ENCODE assay signal across 17 mouse cellular contexts in genomic region chr1:88223591-88223990, GRCm38 (mm10). TPM values are rescaled to one million over a fixed set of nuclear protein-coding genes. Genes with fewer than 3 reads are reported as not detected.
DNase-seq lines count a peak whose midpoint lies in the region; ATAC-seq lines count a peak whose summit lies in the region.
"Had no signal": no experiment of that assay in that cellular context is flagged by ENCODE, and none has a peak within 500 bp of the region (broad histone marks: within the 10 kb centered on the region; RNA-seq: fewer than 3 reads in every experiment).

No protein-coding gene starts in this region.

- no peaks in the 10 kb centered on the region for H3K27me3 ChIP-seq in forebrain, embryonic 10.5 days (ENCODE audit: poor library complexity, severe bottlenecking)
- no peaks in the 10 kb centered on the region for H3K27me3 ChIP-seq in forebrain, embryonic 14.5 days (replicated peaks; ENCODE audit: control insufficient read depth, insufficient read depth, low read length)
- no peaks in the 10 kb centered on the region for H3K27me3 ChIP-seq in liver, embryonic 11.5 days (replicated peaks; ENCODE audit: control insufficient read depth, insufficient read depth, low read length)
- no peaks in the 10 kb centered on the region for H3K27me3 ChIP-seq in liver, embryonic 12.5 days (replicated peaks)
- H3K27me3 ChIP-seq in hindbrain, embryonic 16.5 days (replicated peaks; ENCODE audit: control insufficient read depth, insufficient read depth, low read length), result no peaks in the 10 kb centered on the region
- H3K27me3 ChIP-seq: forebrain, embryonic 15.5 days; limb, embryonic 13.5 days; stomach, embryonic 15.5 days had no signal

- no peak overlapping the region for H3K4me3 ChIP-seq in forebrain, embryonic 10.5 days
- H3K4me3 ChIP-seq in forebrain, embryonic 14.5 days (ENCODE audit: low read depth, low read length), result no peak overlapping the region
- no peak overlapping the region for H3K4me3 ChIP-seq in liver, embryonic 11.5 days (ENCODE audit: low read depth, low read length)
- H3K4me3 ChIP-seq in liver, embryonic 12.5 days, result no peak overlapping the region
- H3K4me3 ChIP-seq in hindbrain, embryonic 16.5 days (ENCODE audit: low read length), result no peak overlapping the region
- H3K4me3 ChIP-seq: forebrain, embryonic 15.5 days; limb, embryonic 13.5 days; stomach, embryonic 15.5 days had no signal

- 61% methylated on average over 1 of the region's 1 CpGs for WGBS in forebrain, embryonic 10.5 days
- 55% methylated on average over 1 of the region's 1 CpGs for whole genome bisulfite sequencing in forebrain, embryonic 14.5 days
- WGBS in liver, embryonic 11.5 days, result 41% methylated on average over 1 of the region's 1 CpGs
- WGBS in liver, embryonic 12.5 days (ENCODE audit: insufficient replicate concordance), result 28% methylated on average over 1 of the region's 1 CpGs
- WGBS in hindbrain, embryonic 16.5 days, result 54% methylated on average over 1 of the region's 1 CpGs

- no peak overlapping the region for H3K9ac ChIP-seq in forebrain, embryonic 14.5 days (ENCODE audit: low read length)
- H3K9ac ChIP-seq in liver, embryonic 11.5 days (ENCODE audit: low read depth, low read length), result no peak overlapping the region
- no peak overlapping the region for H3K9ac ChIP-seq in liver, embryonic 12.5 days
- H3K9ac ChIP-seq in hindbrain, embryonic 16.5 days (ENCODE audit: low read depth, low read length), result no peak overlapping the region
- H3K9ac ChIP-seq: forebrain, embryonic 15.5 days; limb, embryonic 13.5 days; stomach, embryonic 15.5 days had no signal

- H3K27ac ChIP-seq in forebrain, embryonic 10.5 days, result no peak overlapping the region
- H3K27ac ChIP-seq in forebrain, embryonic 14.5 days (ENCODE audit: low read depth, low read length), result no peak overlapping the region
- H3K27ac ChIP-seq in liver, embryonic 11.5 days (ENCODE audit: low read depth, low read length), result no peak overlapping the region
- no peak overlapping the region for H3K27ac ChIP-seq in liver, embryonic 12.5 days
- H3K27ac ChIP-seq in hindbrain, embryonic 16.5 days (ENCODE audit: low read depth, low read length), result no peak overlapping the region
- H3K27ac ChIP-seq: forebrain, embryonic 15.5 days; limb, embryonic 13.5 days; stomach, embryonic 15.5 days had no signal

- no peaks in the 10 kb centered on the region for H3K36me3 ChIP-seq in forebrain, embryonic 10.5 days (replicated peaks)
- no peaks in the 10 kb centered on the region for H3K36me3 ChIP-seq in forebrain, embryonic 14.5 days (ENCODE audit: control insufficient read depth, insufficient read depth, low read length)
- H3K36me3 ChIP-seq in liver, embryonic 11.5 days (ENCODE audit: control insufficient read depth, insufficient read depth, low read length), result no peaks in the 10 kb centered on the region
- H3K36me3 ChIP-seq in liver, embryonic 12.5 days, result no peaks in the 10 kb centered on the region
- no peaks in the 10 kb centered on the region for H3K36me3 ChIP-seq in hindbrain, embryonic 16.5 days (ENCODE audit: control insufficient read depth, insufficient read depth, low read length)
- H3K36me3 ChIP-seq: forebrain, embryonic 15.5 days; limb, embryonic 13.5 days; stomach, embryonic 15.5 days had no signal

- no peak for ATAC-seq in forebrain, embryonic 14.5 days
- ATAC-seq in liver, embryonic 11.5 days (replicated peaks; ENCODE audit: low FRiP score), result no peak
- ATAC-seq in liver, embryonic 12.5 days, result no peak
- ATAC-seq in hindbrain, embryonic 16.5 days, result no peak
- ATAC-seq: forebrain, embryonic 15.5 days; intestine, postnatal 0 days had no signal

- H3K9me3 ChIP-seq in forebrain, embryonic 10.5 days, result peaks cover 34% of the 10 kb centered on the region
- H3K9me3 ChIP-seq in forebrain, embryonic 14.5 days (replicated peaks; ENCODE audit: control insufficient read depth, low read length), result peaks cover 38% of the 10 kb centered on the region
- peaks cover 34% of the 10 kb centered on the region for H3K9me3 ChIP-seq in liver, embryonic 11.5 days (ENCODE audit: control insufficient read depth, low read length)
- H3K9me3 ChIP-seq in liver, embryonic 12.5 days (replicated peaks), result peaks cover 28% of the 10 kb centered on the region
- H3K9me3 ChIP-seq in hindbrain, embryonic 16.5 days (ENCODE audit: control insufficient read depth, low read length), result peaks cover 36% of the 10 kb centered on the region

- peak; percentile 28 for DNase-seq in forebrain, embryonic 10.5 days (ENCODE audit: extremely low spot score, low spot score)
- no peak for DNase-seq in forebrain, embryonic 14.5 days (ENCODE audit: low spot score)
- DNase-seq in liver, embryonic 11.5 days (ENCODE audit: low spot score), result peak; percentile 46
- DNase-seq in CD4-positive helper T cell, adult 2 months (ENCODE audit: low read depth, low spot score), result peak; percentile 24
- DNase-seq in heart, postnatal 4 days, result peak; percentile 5
- no peak for DNase-seq in frontal cortex, adult 2 months (ENCODE audit: extremely low spot score in 1 of 2, low spot score in 1 of 2)
- DNase-seq: cerebellum, adult 11 months; right cerebral cortex, adult 18-20 months had no signal

- H3K4me2 ChIP-seq in forebrain, embryonic 14.5 days (ENCODE audit: low read length), result no peak overlapping the region
- no peak overlapping the region for H3K4me2 ChIP-seq in liver, embryonic 11.5 days
- no peak overlapping the region for H3K4me2 ChIP-seq in liver, embryonic 12.5 days
- no peak overlapping the region for H3K4me2 ChIP-seq in hindbrain, embryonic 16.5 days (ENCODE audit: low read length)
- H3K4me2 ChIP-seq: forebrain, embryonic 15.5 days; limb, embryonic 13.5 days; stomach, embryonic 15.5 days had no signal

- no peaks in the 10 kb centered on the region for H3K4me1 ChIP-seq in forebrain, embryonic 10.5 days
- no peaks in the 10 kb centered on the region for H3K4me1 ChIP-seq in forebrain, embryonic 14.5 days (ENCODE audit: control insufficient read depth, insufficient read depth, low read length)
- no peaks in the 10 kb centered on the region for H3K4me1 ChIP-seq in liver, embryonic 11.5 days (replicated peaks; ENCODE audit: control insufficient read depth, insufficient read depth, low read length)
- H3K4me1 ChIP-seq in liver, embryonic 12.5 days, result no peaks in the 10 kb centered on the region
- no peaks in the 10 kb centered on the region for H3K4me1 ChIP-seq in hindbrain, embryonic 16.5 days (ENCODE audit: control insufficient read depth, insufficient read depth, low read depth, low read length)
- H3K4me1 ChIP-seq: forebrain, embryonic 15.5 days; limb, embryonic 13.5 days; stomach, embryonic 15.5 days had no signal

RNA-seq across cellular contexts. Expression of gene Mroh2a, which starts 3.2 kb away (rescaled TPM):
- 1.3 and 1.4 TPM in 2 replicates for polyA plus RNA-seq in forebrain, embryonic 10.5 days (2016; fragmentation: Nextera tagmentation; extraction: Ambion mirVana)
- 1.3 and 1.7 TPM in 2 replicates for polyA plus RNA-seq in forebrain, embryonic 14.5 days (2014; fragmentation: Nextera tagmentation; extraction: Ambion mirVana)
- 1.3 and 1.5 TPM in 2 replicates for polyA plus RNA-seq in liver, embryonic 11.5 days (2014; fragmentation: Nextera tagmentation; extraction: Ambion mirVana)
- 0.46 and 0.61 TPM in 2 replicates for polyA plus RNA-seq in liver, embryonic 12.5 days (2016; fragmentation: Nextera tagmentation; extraction: Ambion mirVana)
- total RNA-seq in heart, postnatal 4 days (2021), result under 1 TPM in 1 of 2 experiments, not detected in 1; 0.02 TPM
- 0.02 and 0.19 TPM in 2 replicates for polyA plus RNA-seq in frontal cortex, adult 2 months (2012; rRNA removed)
- 0.45 and 0.54 TPM in 2 replicates for polyA plus RNA-seq in hindbrain, embryonic 16.5 days (2015; fragmentation: Nextera tagmentation; extraction: Ambion mirVana)

RNA-seq across cellular contexts. Expression of gene Ugt1a1, which starts 11.8 kb away (rescaled TPM):
- polyA plus RNA-seq in forebrain, embryonic 10.5 days (2016; fragmentation: Nextera tagmentation; extraction: Ambion mirVana), result 0.07 TPM in 1 of 2 replicates, not detected in the other
- polyA plus RNA-seq in forebrain, embryonic 14.5 days (2014; fragmentation: Nextera tagmentation; extraction: Ambion mirVana), result not detected in 2 replicates
- polyA plus RNA-seq in liver, embryonic 11.5 days (2014; fragmentation: Nextera tagmentation; extraction: Ambion mirVana), result 0.14 TPM in 1 of 2 replicates, not detected in the other
- not detected in 2 replicates for polyA plus RNA-seq in liver, embryonic 12.5 days (2016; fragmentation: Nextera tagmentation; extraction: Ambion mirVana)
- total RNA-seq in heart, postnatal 4 days (2021), result not detected
- 0.06 TPM in 2 replicates for polyA plus RNA-seq in frontal cortex, adult 2 months (2012; rRNA removed)
- polyA plus RNA-seq in hindbrain, embryonic 16.5 days (2015; fragmentation: Nextera tagmentation; extraction: Ambion mirVana), result not detected in 2 replicates
- total RNA-seq: layer of hippocampus, postnatal 10 days had no signal
- polyA plus RNA-seq: embryonic facial prominence, embryonic 11.5 days; forebrain, embryonic 15.5 days had no signal

RNA-seq across cellular contexts. Expression of gene Dnajb3, which starts 18.0 kb away (rescaled TPM):
- 8.5 and 9.5 TPM in 2 replicates for polyA plus RNA-seq in forebrain, embryonic 10.5 days (2016; fragmentation: Nextera tagmentation; extraction: Ambion mirVana)
- polyA plus RNA-seq in forebrain, embryonic 14.5 days (2014; fragmentation: Nextera tagmentation; extraction: Ambion mirVana), result 11.8 and 14.4 TPM in 2 replicates
- 7.9 and 10.4 TPM in 2 replicates for polyA plus RNA-seq in liver, embryonic 11.5 days (2014; fragmentation: Nextera tagmentation; extraction: Ambion mirVana)
- polyA plus RNA-seq in liver, embryonic 12.5 days (2016; fragmentation: Nextera tagmentation; extraction: Ambion mirVana), result 11.9 and 13.8 TPM in 2 replicates
- total RNA-seq in heart, postnatal 4 days (2021), result 1 to 10 TPM; 1.6 to 1.8 TPM
- 1.9 and 2.6 TPM in 2 replicates for polyA plus RNA-seq in frontal cortex, adult 2 months (2012; rRNA removed)
- 11.6 and 12.1 TPM in 2 replicates for polyA plus RNA-seq in hindbrain, embryonic 16.5 days (2015; fragmentation: Nextera tagmentation; extraction: Ambion mirVana)

RNA-seq across cellular contexts. Expression of gene Ugt1a2, which starts 23.2 kb away (rescaled TPM):
- polyA plus RNA-seq in forebrain, embryonic 10.5 days (2016; fragmentation: Nextera tagmentation; extraction: Ambion mirVana), result 0.07 TPM in 1 of 2 replicates, not detected in the other
- not detected in 2 replicates for polyA plus RNA-seq in forebrain, embryonic 14.5 days (2014; fragmentation: Nextera tagmentation; extraction: Ambion mirVana)
- polyA plus RNA-seq in liver, embryonic 11.5 days (2014; fragmentation: Nextera tagmentation; extraction: Ambion mirVana), result not detected in 2 replicates
- not detected in 2 replicates for polyA plus RNA-seq in liver, embryonic 12.5 days (2016; fragmentation: Nextera tagmentation; extraction: Ambion mirVana)
- not detected for total RNA-seq in heart, postnatal 4 days (2021)
- polyA plus RNA-seq in frontal cortex, adult 2 months (2012; rRNA removed), result not detected in 2 replicates
- polyA plus RNA-seq in hindbrain, embryonic 16.5 days (2015; fragmentation: Nextera tagmentation; extraction: Ambion mirVana), result 0.07 TPM in 1 of 2 replicates, not detected in the other
- total RNA-seq: layer of hippocampus, postnatal 10 days had no signal
- polyA plus RNA-seq: embryonic facial prominence, embryonic 11.5 days; forebrain, embryonic 15.5 days; heart, embryonic 16.5 days; limb, embryonic 13.5 days had no signal

RNA-seq across cellular contexts. Expression of gene Hjurp, which starts 53.8 kb away (rescaled TPM):
- 223 and 224 TPM in 2 replicates for polyA plus RNA-seq in forebrain, embryonic 10.5 days (2016; fragmentation: Nextera tagmentation; extraction: Ambion mirVana)
- polyA plus RNA-seq in forebrain, embryonic 14.5 days (2014; fragmentation: Nextera tagmentation; extraction: Ambion mirVana), result 64.5 and 76.3 TPM in 2 replicates
- 146 and 168 TPM in 2 replicates for polyA plus RNA-seq in liver, embryonic 11.5 days (2014; fragmentation: Nextera tagmentation; extraction: Ambion mirVana)
- polyA plus RNA-seq in liver, embryonic 12.5 days (2016; fragmentation: Nextera tagmentation; extraction: Ambion mirVana), result 104 and 106 TPM in 2 replicates
- 100 to 1,000 TPM in 1 of 2 experiments, 10 to 100 TPM in 1; 97.1 to 100 TPM for total RNA-seq in heart, postnatal 4 days (2021)
- polyA plus RNA-seq in frontal cortex, adult 2 months (2012; rRNA removed), result 56.1 and 61.2 TPM in 2 replicates
- polyA plus RNA-seq in hindbrain, embryonic 16.5 days (2015; fragmentation: Nextera tagmentation; extraction: Ambion mirVana), result 66.4 and 80.3 TPM in 2 replicates

Comparison
In these comparisons a context has a peak if more than half of its experiments do, and no peak if none do; other contexts are left out.
1. DNase-seq: peak in forebrain, embryonic 10.5 days (single experiment), liver, embryonic 11.5 days (single experiment), CD4-positive helper T cell, adult 2 months (single experiment) and heart, postnatal 4 days (single experiment); none in forebrain, embryonic 14.5 days (single experiment) and frontal cortex, adult 2 months (0 of 2).